Mouse (Mus musculus) ES-E14 (cell line): ENCODE measurements around the gene Capn10. TPM values are rescaled to one million over a fixed set of nuclear protein-coding genes. Genes with fewer than 3 reads are reported as not detected.

Experiments used
- DNase-seq: peaks from one replicate; pipeline ENCODE4 v3.0.0-alpha.2; 2013; ENCODE audit warnings: low read depth, low spot score
- H3K27ac ChIP-seq: 2 replicates; pipeline ENCODE4 v1.5.1; 2012; ENCODE audit warnings: low read depth, mild to moderate bottlenecking, low read length, moderate library complexity, mixed read lengths; ENCODE audit not compliant: poor library complexity, insufficient read depth, severe bottlenecking
- H3K36me3 ChIP-seq: 2 replicates; pipeline ENCODE4 v1.6.1; 2012; ENCODE audit warnings: mild to moderate bottlenecking, low read length, moderate library complexity, mixed read lengths; ENCODE audit not compliant: control insufficient read depth, poor library complexity, insufficient read depth, severe bottlenecking
- H3K4me1 ChIP-seq, 2 experiments: fragments of 150-350 bp in 1 of 2; sonication (generic) in 1 of 2; 2 replicates each; pipeline ENCODE4 v1.6.1; 2012; ENCODE audit warnings: low read length in 2 of 2, mild to moderate bottlenecking in 1 of 2, mixed read lengths in 1 of 2; ENCODE audit not compliant: control insufficient read depth in 2 of 2, insufficient read depth in 2 of 2, poor library complexity in 1 of 2
- H3K4me3 ChIP-seq, 2 experiments: fragments of 150-350 bp in 1 of 2; sonication (generic) in 1 of 2; 2 replicates each; pipeline ENCODE4 v1.5.1; 2012; ENCODE audit warnings: low read length in 2 of 2, low read depth in 1 of 2, mild to moderate bottlenecking in 1 of 2, mixed read lengths in 1 of 2; ENCODE audit not compliant: insufficient read depth in 1 of 2, poor library complexity in 1 of 2, severe bottlenecking in 1 of 2
- H3K9ac ChIP-seq: 2 replicates; pipeline ENCODE4 v1.6.1; 2012; ENCODE audit warnings: low read depth, mild to moderate bottlenecking, low read length, mixed read lengths; ENCODE audit not compliant: poor library complexity, insufficient read depth, severe bottlenecking
- H3K9me3 ChIP-seq: fragments of 150-350 bp; sonication (generic); 2 replicates; pipeline ENCODE4 v1.6.1; 2012; ENCODE audit warnings: low read depth, mild to moderate bottlenecking, low read length; ENCODE audit not compliant: control insufficient read depth, insufficient read depth
- CHD2 ChIP-seq: IDR thresholded peaks from 2 replicates; pipeline ENCODE4 v1.6.1; 2014; ENCODE audit warnings: mild to moderate bottlenecking, low read depth, low read length, inconsistent platforms
- HCFC1 ChIP-seq: IDR thresholded peaks from 2 replicates; pipeline ENCODE4 v1.6.1; 2012; ENCODE audit warnings: low read length, inconsistent platforms, borderline replicate concordance; ENCODE audit not compliant: insufficient read depth
- MAFK ChIP-seq: IDR thresholded peaks from 2 replicates; pipeline ENCODE4 v1.6.1; 2014; ENCODE audit warnings: mild to moderate bottlenecking, low read depth, low read length, inconsistent platforms; ENCODE audit not compliant: insufficient read depth
- ZC3H11A ChIP-seq: IDR thresholded peaks from 2 replicates; pipeline ENCODE4 v1.6.1; 2012; ENCODE audit warnings: low read depth, mild to moderate bottlenecking, inconsistent platforms, low read length, borderline replicate concordance
- ZNF384 ChIP-seq: IDR thresholded peaks from 2 replicates; pipeline ENCODE4 v1.6.1; 2012; ENCODE audit warnings: low read depth, low read length, inconsistent platforms
- in situ Hi-C, 2 experiments: fragments of 600-800 bp; cut with MboI; formaldehyde crosslinking; loops; one replicate each; pipeline ENCODE4 v1.15.1; 2025; ENCODE audit warnings: low sequenced_read_pairs in 2 of 2, inconsistent platforms in 1 of 2; ENCODE audit not compliant: unreplicated experiment in 2 of 2
- total RNA-seq: library from RNA; depleted of rRNA; stranded (reverse); fragments of 300-350 nt; gene quantifications from 2 replicates; pipeline ENCODE4 v1.2.3, GENCODE M21; 2012

Gene Capn10
- total RNA-seq, 1 experiment: 32.6 TPM

- Histone ChIP-seq H3K36me3 (peaks cover 14% of the 10 kb centered on the region; the same call in 1 of the 2 replicates), H3K9ac (peak overlapping the region; percentile 74), H3K9me3 (no peaks in the 10 kb centered on the region), H3K4me3 (peak overlapping the region; percentile 72 to 77), H3K4me1 (peaks cover 0 to 3% of the 10 kb centered on the region in 2 experiments; a peak in 1 of 4 replicates), H3K27ac (no peak overlapping the region)
- in situ Hi-C loops: no loop called here
- DNase-seq: no peak
- 0 out of 2 replicates have a peak, but pooled peaks have one; percentile 57 for TF ChIP-seq ZNF384
- TF ChIP-seq HCFC1: no peak
Measured at GRCm38 (mm10) chr1:92935054-92935962, 1.1 kb downstream of the Capn10 start.

GRCm38 (mm10) chr1:92935977-92936376 lies 1.8 kb downstream of the Capn10 start:
- DNase-seq: no peak
- Histone ChIP-seq H3K27ac (no peak overlapping the region), H3K36me3 (peaks cover 14% of the 10 kb centered on the region; the same call in 1 of the 2 replicates), H3K4me1 (peaks cover 0 to 3% of the 10 kb centered on the region in 2 experiments; a peak in 1 of 4 replicates), H3K9ac (no peak overlapping the region), H3K4me3 (no peak overlapping the region), H3K9me3 (no peaks in the 10 kb centered on the region)
- in situ Hi-C loops: no loop called here
- TF ChIP-seq CHD2: no peak
- no peak for TF ChIP-seq ZNF384
- no peak for TF ChIP-seq ZC3H11A
- TF ChIP-seq HCFC1: no peak

DNA sequence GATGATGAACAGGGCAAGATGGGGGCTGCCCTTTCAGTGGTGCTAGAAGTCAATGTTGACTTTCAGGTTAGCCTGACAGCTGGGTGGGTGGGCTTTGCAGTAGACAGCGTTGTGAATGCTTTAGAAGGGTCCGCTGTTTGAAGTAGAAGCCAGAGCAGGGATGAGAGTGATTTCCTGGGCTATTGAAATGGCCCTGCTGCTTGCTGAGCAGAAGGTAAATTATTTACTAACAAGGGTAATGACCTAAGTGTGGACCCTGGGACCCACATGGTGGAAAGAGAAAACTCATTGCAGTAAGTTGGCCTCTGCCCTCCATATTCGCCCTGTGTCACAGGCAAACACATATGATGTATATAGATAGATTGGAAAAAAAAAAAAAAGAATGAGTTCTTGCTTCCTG lies 2.3 kb downstream of the Capn10 start:
- Histone ChIP-seq H3K36me3 (peaks cover 15% of the 10 kb centered on the region; the same call in 1 of the 2 replicates), H3K4me1 (peaks cover 0 to 3% of the 10 kb centered on the region in 2 experiments; a peak in 1 of 4 replicates), H3K9me3 (no peaks in the 10 kb centered on the region), H3K4me3 (no peak overlapping the region), H3K9ac (no peak overlapping the region), H3K27ac (no peak overlapping the region)
- in situ Hi-C loops: no loop called here
- TF ChIP-seq HCFC1: no peak
- TF ChIP-seq ZC3H11A: no peak
- TF ChIP-seq CHD2: no peak
- no peak for TF ChIP-seq MAFK
- TF ChIP-seq ZNF384: no peak
- DNase-seq: no peak

GRCm38 (mm10) chr1:92937797-92938196 lies 3.6 kb downstream of the Capn10 start:
- peaks cover 15% of the 10 kb centered on the region; the same call in 1 of the 2 replicates for H3K36me3 ChIP-seq
- no peak for DNase-seq
- H3K9ac ChIP-seq: no peak overlapping the region
- TF ChIP-seq MAFK: no peak
- no peak for TF ChIP-seq ZC3H11A
- TF ChIP-seq ZNF384: no peak
- TF ChIP-seq CHD2: no peak
- no peak for TF ChIP-seq HCFC1
- H3K4me1 ChIP-seq: peaks cover 0 to 3% of the 10 kb centered on the region in 2 experiments; a peak in 1 of 4 replicates
- H3K9me3 ChIP-seq: no peaks in the 10 kb centered on the region
- in situ Hi-C loops: no loop called here
- no peak overlapping the region for H3K4me3 ChIP-seq
- no peak overlapping the region for H3K27ac ChIP-seq
